In genomic region chr15:99455415-99455814, GRCm38 (mm10) we compare ENCODE assay signal across 13 mouse cellular contexts. TPM values are rescaled to one million over a fixed set of nuclear protein-coding genes. Genes with fewer than 3 reads are reported as not detected.
A peak's percentile ranks its signal among the peaks of the same experiment; 100 is the strongest.
DNase-seq lines count a peak whose midpoint lies in the region; ATAC-seq and TF ChIP-seq lines count a peak whose summit lies in the region.
"Had no signal": no experiment of that assay in that cellular context is flagged by ENCODE, and none has a peak within 500 bp of the region (broad histone marks: within the 10 kb centered on the region; RNA-seq: fewer than 3 reads in every experiment).

No protein-coding gene starts in this region.

- H3K4me1 ChIP-seq in forebrain, embryonic 10.5 days = peaks cover 54% of the 10 kb centered on the region
- H3K4me1 ChIP-seq in forebrain, embryonic 11.5 days (replicated peaks; ENCODE audit: control insufficient read depth, insufficient read depth, low read length) = peaks cover 2% of the 10 kb centered on the region; the same call in 1 of the 2 replicates
- H3K4me1 ChIP-seq in hindbrain, embryonic 15.5 days (replicated peaks) = peaks cover 55% of the 10 kb centered on the region
- peaks cover 68% of the 10 kb centered on the region for H3K4me1 ChIP-seq in neural tube, embryonic 13.5 days (replicated peaks)

- H3K9ac ChIP-seq in forebrain, embryonic 11.5 days (ENCODE audit: low read length) = no peak overlapping the region
- H3K9ac ChIP-seq in hindbrain, embryonic 15.5 days = 0 out of 2 replicates have a peak overlapping the region, but pooled peaks have one; percentile 11
- peak overlapping the region; percentile 89 for H3K9ac ChIP-seq in neural tube, embryonic 13.5 days
- H3K9ac ChIP-seq: liver, embryonic 12.5 days had no signal

- no peak overlapping the region for H3K4me2 ChIP-seq in forebrain, embryonic 11.5 days (ENCODE audit: low read depth, low read length, severe bottlenecking)
- H3K4me2 ChIP-seq in hindbrain, embryonic 15.5 days = peak overlapping the region; percentile 89
- H3K4me2 ChIP-seq in neural tube, embryonic 13.5 days = peak overlapping the region; percentile 95

- no peaks in the 10 kb centered on the region for H3K27me3 ChIP-seq in forebrain, embryonic 10.5 days (ENCODE audit: poor library complexity, severe bottlenecking)
- no peaks in the 10 kb centered on the region for H3K27me3 ChIP-seq in forebrain, embryonic 11.5 days (ENCODE audit: control insufficient read depth, insufficient read depth, low read length)
- H3K27me3 ChIP-seq in hindbrain, embryonic 15.5 days = no peaks in the 10 kb centered on the region
- no peaks in the 10 kb centered on the region for H3K27me3 ChIP-seq in neural tube, embryonic 13.5 days

- H3K27ac ChIP-seq in forebrain, embryonic 10.5 days = 0 out of 2 replicates have a peak overlapping the region, but pooled peaks have one; percentile 3
- no peak overlapping the region for H3K27ac ChIP-seq in forebrain, embryonic 11.5 days (ENCODE audit: low read depth, low read length)
- H3K27ac ChIP-seq in layer of hippocampus, adult 2 months = peak overlapping the region; percentile 43; the same call in 1 of the 2 replicates
- H3K27ac ChIP-seq in hindbrain, embryonic 15.5 days (replicated peaks) = no peak overlapping the region
- H3K27ac ChIP-seq in neural tube, embryonic 13.5 days (replicated peaks) = peak overlapping the region; percentile 95; the same call in 1 of the 2 replicates
- H3K27ac ChIP-seq: liver, embryonic 12.5 days had no signal

- no peak for TF ChIP-seq CTCF in layer of hippocampus, adult 2 months (conservative IDR thresholded peaks at IDR 0.05)

- intact Hi-C loops in left cerebral cortex, postnatal 10 days (cut with DNase I) = no loop called here

- no peak for DNase-seq in forebrain, embryonic 10.5 days (ENCODE audit: extremely low spot score, low spot score)
- no peak for DNase-seq in forebrain, embryonic 11.5 days (ENCODE audit: low spot score)
- no peak for DNase-seq in layer of hippocampus, adult 2 months (ENCODE audit: low spot score in 2 of 2)
- DNase-seq in layer of hippocampus, adult 18-20 months (ENCODE audit: low spot score in 2 of 2) = no peak
- no peak for DNase-seq in adrenal gland, adult 18-20 months (ENCODE audit: low spot score in 2 of 2)
- no peak for DNase-seq in left cerebral cortex, postnatal 10 days (ENCODE audit: extremely low spot score in 1 of 2, low spot score in 2 of 2)
- DNase-seq: cerebellum, adult 18-20 months; gastrocnemius, postnatal 25 days; retina, postnatal 1 day had no signal

- H3K36me3 ChIP-seq in forebrain, embryonic 10.5 days (replicated peaks) = peaks cover 48% of the 10 kb centered on the region
- H3K36me3 ChIP-seq in forebrain, embryonic 11.5 days (ENCODE audit: control insufficient read depth, insufficient read depth, low read length) = no peaks in the 10 kb centered on the region
- H3K36me3 ChIP-seq in hindbrain, embryonic 15.5 days = no peaks in the 10 kb centered on the region
- H3K36me3 ChIP-seq in neural tube, embryonic 13.5 days = peaks cover 8% of the 10 kb centered on the region; the same call in 1 of the 2 replicates
- H3K36me3 ChIP-seq: liver, embryonic 12.5 days had no signal

- H3K9me3 ChIP-seq in forebrain, embryonic 10.5 days = no peaks in the 10 kb centered on the region
- H3K9me3 ChIP-seq in forebrain, embryonic 11.5 days (ENCODE audit: control insufficient read depth, low read length) = no peaks in the 10 kb centered on the region
- H3K9me3 ChIP-seq in hindbrain, embryonic 15.5 days = no peaks in the 10 kb centered on the region
- no peaks in the 10 kb centered on the region for H3K9me3 ChIP-seq in neural tube, embryonic 13.5 days
- H3K9me3 ChIP-seq: liver, embryonic 12.5 days; megakaryocyte, embryonic 14.5 days had no signal

- no peak for ATAC-seq in forebrain, embryonic 11.5 days (replicated peaks; ENCODE audit: low FRiP score)
- no peak for ATAC-seq in hindbrain, embryonic 15.5 days (ENCODE audit: low FRiP score, low read depth)
- ATAC-seq in neural tube, embryonic 13.5 days (ENCODE audit: low read depth) = no peak
- ATAC-seq: liver, embryonic 12.5 days had no signal

- peak overlapping the region; percentile 92; the same call in 1 of the 2 replicates for H3K4me3 ChIP-seq in forebrain, embryonic 10.5 days
- no peak overlapping the region for H3K4me3 ChIP-seq in forebrain, embryonic 11.5 days (ENCODE audit: low read depth, low read length)
- H3K4me3 ChIP-seq in layer of hippocampus, adult 2 months = no peak overlapping the region
- no peak overlapping the region for H3K4me3 ChIP-seq in hindbrain, embryonic 15.5 days
- peak overlapping the region; percentile 91; the same call in 1 of the 2 replicates for H3K4me3 ChIP-seq in neural tube, embryonic 13.5 days
- H3K4me3 ChIP-seq: liver, embryonic 12.5 days had no signal

- 83% methylated on average over 3 of the region's 3 CpGs for WGBS in forebrain, embryonic 10.5 days
- WGBS in forebrain, embryonic 11.5 days = 77% methylated on average over 3 of the region's 3 CpGs
- WGBS in hindbrain, embryonic 15.5 days = 81% methylated on average over 3 of the region's 3 CpGs
- 71% methylated on average over 3 of the region's 3 CpGs for WGBS in neural tube, embryonic 13.5 days

RNA-seq across cellular contexts. Expression of gene Nckap5l, which starts 2.1 kb away (rescaled TPM):
- polyA plus RNA-seq in forebrain, embryonic 10.5 days (2016; fragmentation: Nextera tagmentation; extraction: Ambion mirVana) = 10.9 and 13.7 TPM in 2 replicates
- polyA plus RNA-seq in forebrain, embryonic 11.5 days (2014; fragmentation: Nextera tagmentation; extraction: Ambion mirVana) = 12.0 and 12.2 TPM in 2 replicates
- total RNA-seq in layer of hippocampus, adult 2 months (2021) = 10 to 100 TPM; 17.1 to 18.5 TPM
- 10 to 100 TPM; 15.8 to 16.5 TPM for total RNA-seq in layer of hippocampus, adult 18-20 months (2021)
- 14.7 and 17.1 TPM in 2 replicates for polyA plus RNA-seq in hindbrain, embryonic 15.5 days (2015; fragmentation: Nextera tagmentation; extraction: Ambion mirVana)
- polyA plus RNA-seq in neural tube, embryonic 13.5 days (2015; fragmentation: Nextera tagmentation; extraction: Ambion mirVana) = 14.5 and 18.3 TPM in 2 replicates
- total RNA-seq in adrenal gland, adult 18-20 months (2021) = 10 to 100 TPM; 14.1 to 18.7 TPM
- total RNA-seq in left cerebral cortex, postnatal 10 days (2021) = 10 to 100 TPM; 35.8 to 38.3 TPM

RNA-seq across cellular contexts. Expression of gene Bcdin3d, which starts 19.1 kb away (rescaled TPM):
- polyA plus RNA-seq in forebrain, embryonic 10.5 days (2016; fragmentation: Nextera tagmentation; extraction: Ambion mirVana) = 19.6 and 20.5 TPM in 2 replicates
- polyA plus RNA-seq in forebrain, embryonic 11.5 days (2014; fragmentation: Nextera tagmentation; extraction: Ambion mirVana) = 20.0 and 21.5 TPM in 2 replicates
- 1 to 10 TPM; 4.0 to 5.5 TPM for total RNA-seq in layer of hippocampus, adult 2 months (2021)
- total RNA-seq in layer of hippocampus, adult 18-20 months (2021) = 1 to 10 TPM; 5.0 TPM
- 16.4 and 17.7 TPM in 2 replicates for polyA plus RNA-seq in hindbrain, embryonic 15.5 days (2015; fragmentation: Nextera tagmentation; extraction: Ambion mirVana)
- polyA plus RNA-seq in neural tube, embryonic 13.5 days (2015; fragmentation: Nextera tagmentation; extraction: Ambion mirVana) = 19.6 and 21.4 TPM in 2 replicates
- total RNA-seq in adrenal gland, adult 18-20 months (2021) = 1 to 10 TPM; 4.6 to 4.7 TPM
- 1 to 10 TPM; 4.3 to 4.8 TPM for total RNA-seq in left cerebral cortex, postnatal 10 days (2021)

Comparison
In these comparisons a context has a peak if more than half of its experiments do, and no peak if none do; other contexts are left out.
1. H3K27ac ChIP-seq: peak in forebrain, embryonic 10.5 days (single experiment), layer of hippocampus, adult 2 months (single experiment) and neural tube, embryonic 13.5 days (single experiment); none in forebrain, embryonic 11.5 days (single experiment) and hindbrain, embryonic 15.5 days (single experiment).
2. H3K4me3 ChIP-seq: peak in forebrain, embryonic 10.5 days (single experiment) and neural tube, embryonic 13.5 days (single experiment); none in forebrain, embryonic 11.5 days (single experiment), layer of hippocampus, adult 2 months (single experiment) and hindbrain, embryonic 15.5 days (single experiment).